Mouse (Mus musculus) T-helper 2 cell (primary cell): ENCODE measurements around the gene Anxa3.

Experiments used
- in situ Hi-C: fragments of 300-600 bp; cut with MboI, MseI; formaldehyde crosslinking; loops from one replicate; pipeline ENCODE4 v1.15.1; 2025; ENCODE audit warnings: high pct_unique_total_duplicates

Anxa3 gene

DNA sequence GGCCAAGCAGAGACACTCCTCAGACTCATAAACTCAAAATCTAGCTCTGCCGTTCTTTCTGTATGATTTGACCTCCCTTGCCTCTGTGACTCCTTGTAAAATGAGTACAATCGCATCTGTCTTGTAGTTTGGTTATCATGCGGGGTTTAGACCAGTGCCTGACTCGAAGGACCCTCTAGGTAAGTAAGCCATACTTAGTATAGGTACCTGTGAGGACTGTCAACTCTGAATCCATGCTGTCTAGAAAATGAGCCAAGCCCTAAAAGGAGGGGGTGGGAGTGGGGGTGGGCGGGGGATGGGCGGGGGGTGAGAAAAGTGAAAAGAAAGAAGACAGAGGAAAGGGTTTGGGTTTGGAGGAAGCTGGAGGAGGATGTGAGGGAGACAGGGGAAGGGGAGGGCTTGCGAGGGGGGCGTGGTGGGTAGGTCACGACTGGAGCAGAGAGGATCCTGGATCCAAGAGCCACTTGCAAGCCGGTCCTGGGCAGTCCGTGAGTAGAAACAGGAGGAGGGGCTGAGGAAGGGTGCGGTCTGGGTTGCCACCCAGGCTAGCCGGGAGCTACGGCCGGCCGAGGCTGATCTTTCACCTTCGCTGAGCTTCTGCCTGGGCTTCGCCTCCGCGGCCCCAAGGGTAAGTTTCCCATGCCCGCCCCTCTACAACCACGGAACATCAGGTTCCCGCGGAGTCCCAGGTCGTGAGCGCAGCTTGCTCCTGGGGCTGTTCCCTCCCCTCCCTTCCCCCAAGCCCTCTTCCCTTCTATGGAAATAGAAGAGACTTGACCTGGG is at the start of gene Anxa3:
TSS of gene Anxa3 (plus strand) at position 404 of the 783 bp plus-strand sequence.
- in situ Hi-C loops: no loop called here

- in situ Hi-C loops: no loop called here
These were observed 45.7 kb upstream of the Anxa3 start for GRCm38 (mm10) chr5:96747195-96747984.

GRCm38 (mm10) chr5:96757615-96758014 is 35.5 kb upstream of the Anxa3 start:
- in situ Hi-C loops: no loop called here

GRCm38 (mm10) chr5:96762021-96762420 is 31.1 kb upstream of the Anxa3 start:
- in situ Hi-C loops: no loop called here

GRCm38 (mm10) chr5:96768846-96769471 is 24.2 kb upstream of the Anxa3 start:
- in situ Hi-C loops: no loop called here

DNA sequence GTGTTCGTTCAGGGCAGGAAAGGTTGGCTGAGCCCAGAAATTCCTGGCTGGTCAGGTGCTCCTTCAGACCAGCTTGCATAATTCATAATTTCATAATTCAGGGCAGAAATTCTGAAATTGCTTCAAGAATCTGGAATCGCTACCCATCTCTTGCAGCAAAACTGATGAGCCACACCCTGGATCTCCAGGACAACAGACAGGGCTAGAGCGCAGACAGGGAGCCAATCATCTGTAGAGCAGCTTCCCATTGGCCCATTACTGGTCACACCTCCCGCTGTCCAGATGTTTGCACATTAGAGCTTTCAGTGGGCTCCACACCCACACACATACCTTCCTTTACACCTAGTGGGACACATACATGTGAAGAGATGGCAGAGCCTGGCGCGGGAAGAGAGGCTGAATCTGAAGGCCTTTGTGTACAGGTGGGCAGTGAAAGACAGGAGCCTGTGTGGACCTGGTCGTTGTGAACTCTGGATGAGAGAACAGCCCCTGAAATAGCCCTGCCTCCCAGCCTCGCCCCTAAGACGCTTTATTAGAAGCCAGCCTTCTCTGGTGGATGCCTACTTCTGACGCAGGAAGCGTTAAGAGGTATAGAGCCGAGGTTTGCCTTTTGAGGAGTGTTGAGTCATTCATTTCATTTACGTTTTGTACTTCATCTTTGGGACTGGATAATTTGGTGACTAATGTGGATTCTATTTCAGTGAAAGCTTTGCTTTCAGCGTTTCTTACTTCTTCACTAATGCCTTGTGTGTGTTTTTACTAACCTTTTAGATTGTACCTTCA is 9.4 kb upstream of the Anxa3 start:
- in situ Hi-C loops: no loop called here

DNA sequence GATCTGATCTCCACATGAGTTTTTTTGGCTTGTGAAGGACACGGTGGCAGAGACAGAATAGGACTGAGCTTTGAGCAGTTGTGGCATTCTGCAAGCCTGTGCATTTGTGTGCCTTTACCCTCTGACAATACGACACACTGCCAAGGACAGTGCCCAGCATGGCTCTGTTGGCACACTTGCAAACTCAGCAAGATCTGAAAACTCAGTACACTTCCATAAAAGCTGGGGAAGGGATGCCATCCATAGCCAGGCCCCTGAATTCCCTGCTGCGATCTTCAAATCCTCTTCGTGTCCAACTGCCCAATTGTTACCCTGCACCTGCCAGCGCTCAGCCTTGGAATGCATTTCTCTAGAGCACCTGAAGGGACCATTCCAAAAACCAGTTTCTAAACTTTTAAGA is 8.0 kb upstream of the Anxa3 start:
- in situ Hi-C loops: no loop called here

DNA sequence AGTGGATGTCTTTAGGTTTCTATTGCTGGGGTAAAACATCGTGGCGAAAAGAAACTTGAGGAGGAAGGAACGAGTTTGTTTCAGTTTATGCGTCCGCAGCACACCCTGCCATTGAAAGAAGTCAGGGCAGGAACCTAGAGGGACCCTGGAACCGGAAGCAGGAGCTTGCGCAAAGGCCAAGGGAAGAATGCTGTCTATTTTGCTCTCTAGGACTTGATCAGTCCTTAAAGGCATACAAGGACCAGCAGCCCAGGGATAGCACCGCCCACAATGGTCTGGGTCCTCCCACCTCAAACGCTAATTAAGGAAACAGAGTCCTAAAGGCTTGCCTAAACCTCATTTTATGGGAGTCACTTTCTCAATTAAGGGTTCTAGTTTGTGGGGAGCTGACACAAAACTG is 717 bp upstream of the Anxa3 start:
- in situ Hi-C loops: no loop called here

GRCm38 (mm10) chr5:96793953-96794635 is 955 bp downstream of the Anxa3 start:
- in situ Hi-C loops: no loop called here

DNA sequence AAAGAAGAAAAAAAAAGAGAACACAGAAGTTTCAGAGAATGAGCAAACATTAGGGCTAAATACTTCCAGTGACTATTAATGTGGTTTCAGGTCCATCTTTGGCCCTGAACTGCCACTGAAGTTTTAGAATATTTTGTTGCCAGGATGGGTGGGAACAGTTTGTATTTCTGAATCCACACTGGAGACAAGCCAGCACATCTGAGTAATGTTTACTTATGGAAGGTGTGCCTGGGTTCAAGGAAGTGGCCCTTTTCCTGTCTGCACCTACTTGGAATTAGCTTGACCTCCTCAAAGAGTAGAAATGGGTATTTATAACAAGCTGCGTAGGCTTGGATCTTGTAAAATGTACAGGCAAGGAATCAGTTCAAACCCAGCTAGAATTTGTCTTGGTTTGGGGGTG is 2.6 kb downstream of the Anxa3 start:
- in situ Hi-C loops: no loop called here

DNA sequence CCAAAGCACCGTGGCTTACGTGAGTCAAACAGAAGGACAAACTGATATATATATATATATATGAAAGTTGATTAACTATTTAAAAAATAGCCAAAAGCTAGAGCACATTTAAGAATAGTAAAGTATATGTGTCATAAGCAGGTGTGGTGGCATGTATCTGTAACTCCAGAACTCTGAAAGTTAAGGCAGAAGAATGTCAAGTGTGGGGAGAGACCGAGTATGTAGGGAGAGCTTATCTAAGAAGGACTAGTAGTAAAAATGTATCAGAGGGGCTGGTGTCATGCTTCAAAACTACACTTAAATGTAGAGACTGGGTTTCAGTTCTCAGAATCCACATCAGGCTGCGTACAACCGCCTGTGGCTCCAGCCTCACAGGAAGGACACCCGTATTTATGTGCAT is 4.3 kb downstream of the Anxa3 start:
- in situ Hi-C loops: no loop called here

DNA sequence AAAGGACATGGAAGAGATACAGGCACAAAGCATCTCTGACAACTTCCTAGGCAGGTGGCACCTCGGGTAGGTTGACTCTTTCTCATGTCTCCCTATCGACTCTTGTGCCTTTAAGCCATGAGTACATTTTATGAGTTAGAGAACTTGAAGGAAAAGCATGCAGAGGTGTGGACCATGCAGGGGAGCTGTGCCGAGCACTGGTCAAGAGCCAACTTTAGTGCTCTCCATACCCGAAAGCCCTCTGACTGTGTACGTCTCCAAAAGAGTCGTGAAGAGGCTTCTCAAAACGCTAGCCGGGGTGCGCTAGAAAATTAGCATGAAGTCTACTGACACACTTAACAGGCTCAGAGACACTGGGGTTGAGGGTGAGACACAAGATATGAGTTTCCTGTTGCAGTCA is 6.0 kb downstream of the Anxa3 start:
- in situ Hi-C loops: no loop called here

GRCm38 (mm10) chr5:96799969-96800368 is 6.8 kb downstream of the Anxa3 start:
- in situ Hi-C loops: no loop called here

DNA sequence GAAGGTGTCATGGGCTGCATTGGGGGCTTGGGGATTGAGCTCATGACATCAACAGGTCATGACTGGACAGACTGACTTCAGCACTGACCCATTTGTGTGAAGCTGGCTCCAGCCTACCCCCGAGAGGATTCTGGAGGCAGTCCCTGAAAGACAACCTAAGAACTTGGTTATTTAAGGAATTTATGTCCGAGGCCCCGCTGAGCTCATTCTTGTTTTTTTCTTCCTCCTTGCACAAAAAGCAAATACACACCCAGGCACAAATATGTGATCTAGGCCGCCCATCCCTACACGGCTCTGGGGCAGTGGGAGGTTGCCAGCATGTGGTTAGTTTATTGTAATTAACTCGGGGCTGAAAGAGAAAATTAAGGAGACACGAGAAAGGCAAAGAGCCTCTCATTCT is 9.0 kb downstream of the Anxa3 start:
- in situ Hi-C loops: no loop called here

GRCm38 (mm10) chr5:96803091-96803490 is 10.0 kb downstream of the Anxa3 start:
- in situ Hi-C loops: no loop called here

GRCm38 (mm10) chr5:96804304-96804703 is 11.2 kb downstream of the Anxa3 start:
- in situ Hi-C loops: no loop called here

DNA sequence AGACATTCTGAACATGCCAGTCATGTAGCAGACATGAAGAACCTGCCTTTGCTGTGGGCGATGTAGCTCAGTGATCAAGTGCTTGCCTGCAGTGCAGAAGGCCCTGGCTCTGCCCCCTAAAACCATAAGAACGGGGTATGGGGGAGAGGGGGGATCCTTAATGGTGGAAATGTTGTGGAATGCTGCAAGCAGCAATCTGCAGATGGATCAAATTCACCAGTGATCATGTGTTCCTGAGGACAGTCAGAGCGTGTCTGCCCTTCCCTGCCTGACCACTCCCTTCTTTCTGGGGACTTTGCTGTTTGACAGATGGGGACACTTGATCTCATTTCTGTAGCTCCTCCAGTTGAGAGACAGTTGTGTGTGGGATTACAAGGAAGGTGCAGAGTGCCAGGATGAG is 11.7 kb downstream of the Anxa3 start:
- in situ Hi-C loops: no loop called here

DNA sequence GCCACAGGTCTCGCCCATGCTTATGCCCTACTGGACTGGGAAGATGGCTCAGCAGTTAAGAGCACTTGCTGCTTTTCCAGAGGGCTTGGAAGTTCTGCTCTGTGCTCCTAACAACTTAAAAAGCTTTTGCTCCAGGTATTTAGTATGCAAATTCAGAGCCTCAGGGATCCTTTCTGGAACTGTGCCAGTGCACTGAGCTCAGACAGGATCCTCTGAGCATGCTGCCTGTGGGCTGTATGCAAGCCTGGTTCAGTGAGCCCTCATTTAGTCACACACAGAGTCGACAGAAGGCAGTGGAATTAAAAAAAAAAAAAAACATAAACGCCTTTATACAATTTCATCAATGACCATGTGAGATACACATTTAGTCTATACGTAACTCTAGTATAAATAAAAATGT is 17.5 kb downstream of the Anxa3 start:
- in situ Hi-C loops: no loop called here

- in situ Hi-C loops: no loop called here
These were observed 31.7 kb downstream of the Anxa3 start for GRCm38 (mm10) chr5:96824769-96825327.

- in situ Hi-C loops: no loop called here
These were observed 34.0 kb downstream of the Anxa3 start for GRCm38 (mm10) chr5:96827176-96827575.

DNA sequence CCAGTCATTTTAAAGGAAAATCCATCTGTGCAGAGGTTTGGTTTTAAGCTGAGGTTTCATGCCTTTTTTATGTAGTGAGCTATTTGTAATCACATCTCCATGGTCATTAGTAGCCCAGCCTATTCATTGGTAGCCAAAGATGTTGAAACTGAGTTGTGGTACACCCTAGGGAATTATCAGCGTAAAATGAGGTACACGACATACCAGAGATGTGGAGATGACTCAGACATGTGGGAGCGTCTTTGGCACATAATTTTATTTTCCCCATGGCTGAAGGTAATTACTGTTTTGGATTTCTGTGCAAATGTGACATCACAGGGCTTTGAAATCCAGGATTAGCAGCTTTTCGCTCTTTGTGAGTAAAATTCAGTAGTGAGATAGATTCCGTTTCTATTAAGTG is 41.2 kb downstream of the Anxa3 start:
- in situ Hi-C loops: loop anchor here (10.0 kb wide), 1 partner anchor 560 kb away; no protein-coding TSS in a partner anchor
